Mouse (Mus musculus) heart, embryonic 11.5 days (tissue): Measurements from ENCODE around the gene Olfr993. TPM values are rescaled to one million over a fixed set of nuclear protein-coding genes. Genes with fewer than 3 reads are reported as not detected.

Source experiments
- ATAC-seq: fragments of 200-750 bp; cut with Nextera tagmentation; replicated peaks from 2 replicates; pipeline ENCODE4 v1.8.0; 2017; ENCODE audit warnings: moderate library complexity; ENCODE audit not compliant: insufficient number of reproducible peaks, low FRiP score, low TSS enrichment
- H3K27ac ChIP-seq: fragments of 300-500 bp; sonication (generic); 2 replicates; pipeline ENCODE4 v1.5.1; 2014; ENCODE audit warnings: mild to moderate bottlenecking, low read depth, low read length
- H3K27me3 ChIP-seq: fragments of 300-500 bp; sonication (generic); 2 replicates; pipeline ENCODE4 v1.6.1; 2014; ENCODE audit warnings: mild to moderate bottlenecking, low read length, mixed read lengths; ENCODE audit not compliant: control insufficient read depth, insufficient read depth
- H3K36me3 ChIP-seq: fragments of 300-500 bp; sonication (generic); 2 replicates; pipeline ENCODE4 v1.6.1; 2014; ENCODE audit warnings: mild to moderate bottlenecking, low read length, moderate library complexity, mixed read lengths; ENCODE audit not compliant: control insufficient read depth, insufficient read depth
- H3K4me1 ChIP-seq: fragments of 300-500 bp; sonication (generic); 2 replicates; pipeline ENCODE4 v1.6.1; 2014; ENCODE audit warnings: low read length; ENCODE audit not compliant: control insufficient read depth, insufficient read depth
- H3K4me2 ChIP-seq: fragments of 300-500 bp; sonication (generic); 2 replicates; pipeline ENCODE4 v1.6.1; 2014; ENCODE audit warnings: mild to moderate bottlenecking, moderate library complexity
- H3K4me3 ChIP-seq: fragments of 300-500 bp; sonication (generic); 2 replicates; pipeline ENCODE4 v1.5.1; 2014; ENCODE audit warnings: low read depth, low read length
- H3K9ac ChIP-seq: fragments of 300-500 bp; sonication (generic); 2 replicates; pipeline ENCODE4 v1.6.1; 2014; ENCODE audit warnings: mild to moderate bottlenecking, low read depth, low read length, moderate library complexity
- H3K9me3 ChIP-seq: fragments of 300-500 bp; sonication (generic); replicated peaks from 2 replicates; pipeline ENCODE4 v1.6.1; 2016; ENCODE audit warnings: low read length; ENCODE audit not compliant: control insufficient read depth
- WGBS: fragments of 180-500 bp; shearing (Covaris S2); extraction: QIAGEN DNeasy Blood & Tissue Kit; methylation state at CpG from one replicate; pipeline ENCODE4 v1.1.7; 2014; ENCODE audit not compliant: insufficient replicate concordance; 5-methylcytosine and 5-hydroxymethylcytosine counted together
- polyA plus RNA-seq: library from polyadenylated mRNA; unstranded; fragments of >200 nt; fragmentation: Nextera tagmentation; extraction: Ambion mirVana; gene quantifications from 2 replicates; pipeline ENCODE4 v1.2.1, GENCODE M21; 2014

The Olfr993 gene
- polyA plus RNA-seq, result not detected in 2 replicates

DNA sequence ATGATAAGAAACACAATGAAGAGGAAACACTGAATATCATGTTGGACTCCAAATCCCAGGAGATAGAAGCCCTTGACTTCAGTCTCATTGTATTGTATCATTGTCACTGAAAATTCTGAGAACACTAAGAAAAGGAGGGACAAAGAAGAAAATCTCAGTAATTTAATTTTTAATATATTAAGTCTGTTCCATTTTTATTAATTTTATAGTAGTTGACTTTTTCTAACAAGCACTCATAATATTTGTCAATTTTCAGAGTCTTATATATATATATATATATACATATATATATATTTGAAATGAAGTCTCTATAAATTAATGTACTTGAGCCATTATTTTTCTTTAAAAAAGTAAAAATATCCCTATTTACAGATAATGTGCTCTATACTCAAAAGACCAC lies at the start of gene Olfr993:
Olfr993 (minus strand) TSS at position 101 of the 400 bp plus-strand sequence.
- Histone ChIP-seq H3K4me3 (no peak within 1 kb of the TSS), H3K9ac (no peak within 1 kb of the TSS)
- no peak for ATAC-seq

GRCm38 (mm10) chr2:85443539-85443938 lies 28.9 kb upstream of the Olfr993 start, which contains the start of gene Olfr995:
Olfr995 (minus strand) TSS chr2:85443639.
- H3K9me3 ChIP-seq, result no peaks in the 10 kb centered on the region
- no peak within 1 kb of the TSS for H3K27ac ChIP-seq
- ATAC-seq, result no peak

More for the DNA sequence above, at the start of gene Olfr993:
- Histone ChIP-seq H3K27ac (no peak within 1 kb of the TSS), H3K36me3 (no peaks in the 10 kb centered on the region), H3K27me3 (no peaks in the 10 kb centered on the region), H3K4me1 (no peaks in the 10 kb centered on the region), H3K9me3 (no peaks in the 10 kb centered on the region), H3K4me2 (no peak within 1 kb of the TSS)

GRCm38 (mm10) chr2:85442546-85442945 lies 27.9 kb upstream of the Olfr993 start:
- Histone ChIP-seq H3K27ac (no peak overlapping the region), H3K4me3 (no peak overlapping the region), H3K36me3 (no peaks in the 10 kb centered on the region), H3K27me3 (no peaks in the 10 kb centered on the region), H3K9ac (no peak overlapping the region), H3K9me3 (no peaks in the 10 kb centered on the region), H3K4me1 (no peaks in the 10 kb centered on the region), H3K4me2 (no peak overlapping the region)
- ATAC-seq, result no peak

More at GRCm38 (mm10) chr2:85443539-85443938, 28.9 kb upstream of the Olfr993 start, which contains the start of gene Olfr995:
- Histone ChIP-seq H3K4me1 (no peaks in the 10 kb centered on the region), H3K36me3 (no peaks in the 10 kb centered on the region), H3K4me2 (no peak within 1 kb of the TSS), H3K4me3 (no peak within 1 kb of the TSS), H3K27me3 (no peaks in the 10 kb centered on the region), H3K9ac (no peak within 1 kb of the TSS)
- WGBS, result 22% methylated on average over 1 of the region's 1 CpGs

DNA sequence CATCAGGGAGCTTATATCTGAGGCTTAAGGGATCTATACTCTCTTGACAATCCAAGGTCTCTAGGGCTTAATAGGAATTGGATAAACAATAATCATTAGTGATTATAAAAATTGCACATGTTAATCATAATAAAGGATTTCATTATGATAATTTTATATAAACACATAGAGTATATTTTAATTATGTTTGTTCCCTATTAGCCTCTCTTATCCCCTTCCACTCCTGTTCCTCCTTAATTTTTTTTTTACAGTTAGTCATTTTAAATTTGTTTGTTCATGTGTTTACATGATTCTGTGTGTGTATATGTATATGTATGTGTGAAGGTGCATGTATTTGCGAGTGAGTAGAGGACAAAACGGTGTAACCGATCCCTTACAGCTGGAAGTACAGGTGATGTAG lies 21.7 kb upstream of the Olfr993 start, which contains the start of gene Olfr994:
Olfr994 (minus strand) TSS at position 101 of the 400 bp plus-strand sequence.
- Histone ChIP-seq H3K4me1 (no peaks in the 10 kb centered on the region), H3K36me3 (no peaks in the 10 kb centered on the region), H3K4me3 (no peak within 1 kb of the TSS), H3K27ac (no peak within 1 kb of the TSS), H3K9me3 (no peaks in the 10 kb centered on the region), H3K4me2 (no peak within 1 kb of the TSS), H3K9ac (no peak within 1 kb of the TSS), H3K27me3 (no peaks in the 10 kb centered on the region)
- no peak for ATAC-seq
- 79% methylated on average over 3 of the region's 3 CpGs for WGBS

GRCm38 (mm10) chr2:85425893-85426292 lies 11.2 kb upstream of the Olfr993 start:
- Histone ChIP-seq H3K27ac (no peak overlapping the region), H3K9ac (no peak overlapping the region), H3K4me1 (no peaks in the 10 kb centered on the region), H3K4me2 (no peak overlapping the region), H3K36me3 (no peaks in the 10 kb centered on the region), H3K27me3 (no peaks in the 10 kb centered on the region), H3K9me3 (no peaks in the 10 kb centered on the region), H3K4me3 (no peak overlapping the region)
- 77% methylated on average over 1 of the region's 1 CpGs for WGBS
- ATAC-seq, result no peak

GRCm38 (mm10) chr2:85409369-85409768 lies 5.3 kb downstream of the Olfr993 start, which contains the start of gene Olfr992:
Olfr992 (minus strand) TSS chr2:85409469.
- Histone ChIP-seq H3K9ac (no peak within 1 kb of the TSS), H3K27me3 (no peaks in the 10 kb centered on the region), H3K4me1 (no peaks in the 10 kb centered on the region), H3K4me2 (no peak within 1 kb of the TSS), H3K36me3 (no peaks in the 10 kb centered on the region), H3K27ac (no peak within 1 kb of the TSS), H3K9me3 (no peaks in the 10 kb centered on the region), H3K4me3 (no peak within 1 kb of the TSS)
- 59% methylated on average over 2 of the region's 2 CpGs for WGBS
- ATAC-seq, result no peak

Other genes with a start within 250 kb of the Olfr993 start
- gene Lrrc55, start 217.7 kb downstream of the Olfr993 start, polyA plus RNA-seq, result 0.07 and 0.24 TPM in 2 replicates
- not detected in 2 replicates for gene Olfr987, start 75.6 kb downstream of the Olfr993 start, polyA plus RNA-seq
- gene Olfr988, start 51.6 kb downstream of the Olfr993 start, polyA plus RNA-seq, result not detected in 2 replicates
- gene Olfr992, start 5.4 kb downstream of the Olfr993 start, polyA plus RNA-seq, result not detected in 2 replicates
- not detected in 2 replicates for gene Olfr994, start 21.6 kb upstream of the Olfr993 start, polyA plus RNA-seq
- not detected in 2 replicates for gene Olfr995, start 28.8 kb upstream of the Olfr993 start, polyA plus RNA-seq
- gene 4833423E24Rik, start 104.1 kb upstream of the Olfr993 start, polyA plus RNA-seq, result not detected in 2 replicates
- not detected in 2 replicates for gene Olfr996, start 164.3 kb upstream of the Olfr993 start, polyA plus RNA-seq
- not detected in 2 replicates for gene Olfr998, start 174.1 kb upstream of the Olfr993 start, polyA plus RNA-seq
- gene Olfr1000, start 197.0 kb upstream of the Olfr993 start, polyA plus RNA-seq, result not detected in 2 replicates
- not detected in 2 replicates for gene Olfr1002, start 235.8 kb upstream of the Olfr993 start, polyA plus RNA-seq
- gene Olfr154, start 249.6 kb upstream of the Olfr993 start, polyA plus RNA-seq, result not detected in 2 replicates